Mouse (Mus musculus) lung, postnatal 36 days (tissue): Measurements from ENCODE around the gene Vmn1r188.
"Not testable (repeated sequence)": the region's sequence is repeated elsewhere in the genome, so short reads cannot be mapped to it uniquely, and the experiment has no call there.

ENCODE experiments used
- DNase-seq: peaks from one replicate; pipeline ENCODE4 v3.0.0; 2022; ENCODE audit warnings: mixed read lengths

Vmn1r188 gene

DNA sequence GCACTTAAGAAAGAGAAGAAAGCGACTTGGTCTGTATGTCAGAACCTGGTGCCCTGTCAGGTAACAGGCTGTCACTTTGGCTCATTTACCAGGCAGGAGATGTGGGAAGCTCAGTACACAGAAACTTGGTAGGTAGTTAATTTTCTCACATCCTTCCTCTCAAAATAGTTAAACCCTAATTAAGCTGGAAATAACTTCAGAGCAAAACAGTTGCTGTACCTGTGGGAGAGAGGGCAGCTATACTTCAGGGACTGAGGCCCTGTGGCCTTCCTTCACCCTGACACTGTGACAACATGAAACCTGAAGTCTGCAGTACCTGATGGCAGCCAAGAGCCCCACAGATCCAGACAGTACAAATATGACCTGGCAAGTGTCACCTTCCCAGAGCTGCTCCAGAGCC lies at the start of gene Vmn1r188:
Gene Vmn1r188, plus strand, starts transcription at position 301 of the 400 bp plus-strand sequence.
- DNase-seq: not testable (repeated sequence)

DNA sequence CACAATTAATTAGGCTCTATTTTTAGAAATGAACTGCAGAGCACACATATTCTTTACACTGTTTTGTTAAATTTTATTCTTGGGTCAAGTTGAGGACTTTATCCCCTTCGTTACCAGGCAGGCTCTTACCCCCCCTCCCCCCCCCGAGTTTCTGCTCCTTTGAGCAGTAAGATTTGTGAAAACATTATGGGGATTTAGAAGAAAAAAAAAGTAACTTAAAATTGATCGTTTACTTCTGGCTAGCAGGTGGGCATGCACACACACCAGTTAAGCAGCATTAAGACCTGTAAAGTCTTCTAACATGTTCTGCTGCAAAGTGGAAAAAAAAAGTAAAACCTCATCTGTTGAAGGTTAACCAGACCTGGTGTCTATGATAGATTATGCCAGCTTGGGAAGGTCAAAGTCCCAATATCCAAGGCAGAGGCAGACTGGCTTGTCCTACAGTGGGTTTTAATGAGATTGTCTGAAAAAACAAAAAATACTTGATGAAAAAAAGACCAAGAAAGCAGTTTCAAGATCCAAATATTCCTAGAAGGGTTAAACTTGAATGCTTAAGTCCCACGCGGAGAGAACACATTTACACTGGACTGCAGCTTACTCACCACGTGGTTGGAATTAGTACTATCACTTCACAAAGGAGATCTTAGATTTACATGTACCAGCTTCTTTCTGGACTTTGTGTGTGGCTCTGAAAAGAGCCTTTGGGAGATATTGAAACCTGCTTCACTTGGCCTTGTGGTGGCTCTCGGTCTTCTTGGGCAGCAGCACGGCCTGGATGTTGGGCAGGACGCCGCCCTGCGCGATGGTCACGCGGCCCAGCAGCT lies 49.6 kb upstream of the Vmn1r188 start:
- no peak for DNase-seq

DNA sequence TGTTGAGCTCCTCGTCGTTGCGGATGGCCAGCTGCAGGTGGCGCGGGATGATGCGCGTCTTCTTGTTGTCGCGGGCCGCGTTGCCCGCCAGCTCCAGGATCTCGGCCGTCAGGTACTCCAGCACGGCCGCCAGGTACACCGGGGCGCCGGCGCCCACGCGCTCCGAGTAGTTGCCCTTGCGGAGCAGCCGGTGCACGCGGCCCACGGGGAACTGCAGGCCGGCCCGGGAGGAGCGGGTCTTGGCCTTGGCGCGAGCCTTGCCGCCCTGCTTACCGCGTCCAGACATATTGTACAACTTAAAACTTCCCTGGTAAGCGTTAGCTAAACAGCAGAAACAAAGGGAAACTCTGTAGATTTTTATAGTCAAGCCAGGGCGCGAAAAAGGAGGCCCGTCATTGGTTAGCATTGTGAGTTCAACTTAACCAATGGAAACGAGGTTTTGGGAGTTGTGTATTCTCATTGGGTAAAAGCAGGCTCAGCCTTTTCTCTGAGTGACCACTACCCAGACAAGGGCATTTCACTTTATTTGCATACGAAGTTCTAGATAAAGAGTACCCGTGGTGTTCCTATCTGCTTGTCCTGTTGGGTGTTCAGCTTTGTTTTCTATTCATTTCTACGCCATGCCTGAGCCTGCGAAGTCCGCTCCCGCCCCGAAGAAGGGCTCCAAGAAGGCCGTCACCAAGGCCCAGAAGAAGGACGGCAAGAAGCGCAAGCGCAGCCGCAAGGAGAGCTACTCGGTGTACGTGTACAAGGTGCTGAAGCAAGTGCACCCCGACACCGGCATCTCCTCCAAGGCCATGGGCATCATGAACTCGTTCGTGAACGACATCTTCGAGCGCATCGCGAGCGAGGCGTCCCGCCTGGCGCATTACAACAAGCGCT lies 48.7 kb upstream of the Vmn1r188 start, which contains the start of the genes Hist1h2ah and Hist1h2bk:
Gene Hist1h2ah, minus strand, starts transcription at position 302 of the 882 bp plus-strand sequence.
Gene Hist1h2bk, plus strand, starts transcription at position 604 of the 882 bp plus-strand sequence.
- DNase-seq: peak; percentile 93

DNA sequence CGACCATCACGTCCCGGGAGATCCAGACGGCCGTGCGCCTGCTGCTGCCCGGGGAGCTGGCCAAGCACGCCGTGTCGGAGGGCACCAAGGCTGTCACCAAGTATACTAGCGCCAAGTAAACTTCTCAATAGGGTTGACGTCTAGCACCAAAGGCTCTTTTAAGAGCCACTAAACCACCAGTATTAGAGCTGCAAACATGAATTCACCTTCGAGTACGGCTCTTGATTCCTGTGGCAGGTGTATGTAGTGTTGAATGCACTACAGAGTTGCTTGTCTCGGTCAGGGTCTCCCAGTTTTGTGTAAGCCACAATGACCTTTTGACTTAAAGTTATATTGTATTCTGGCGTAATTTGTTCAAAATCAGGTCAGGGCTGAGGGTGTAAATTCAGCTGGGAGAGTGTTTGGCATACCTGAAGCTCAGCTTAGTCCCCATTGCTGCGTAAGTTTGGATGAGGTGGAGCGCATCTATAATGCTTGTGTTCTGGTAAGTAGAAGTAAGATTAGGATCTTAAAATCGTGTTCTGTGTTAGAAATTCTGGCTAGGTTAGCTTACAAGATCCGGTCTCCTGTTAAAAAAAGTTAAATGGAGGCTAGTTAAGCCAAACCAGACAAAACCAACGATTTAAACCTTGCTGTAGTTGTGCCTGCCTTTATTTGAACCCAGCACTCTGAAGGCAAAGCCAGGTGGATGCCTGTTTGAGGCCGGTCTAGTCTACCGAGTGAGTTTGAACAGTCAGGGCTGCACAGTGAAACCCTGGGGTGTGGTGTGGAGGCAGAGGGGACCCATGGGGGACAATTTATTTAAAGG lies 47.9 kb upstream of the Vmn1r188 start:
- no peak for DNase-seq

DNA sequence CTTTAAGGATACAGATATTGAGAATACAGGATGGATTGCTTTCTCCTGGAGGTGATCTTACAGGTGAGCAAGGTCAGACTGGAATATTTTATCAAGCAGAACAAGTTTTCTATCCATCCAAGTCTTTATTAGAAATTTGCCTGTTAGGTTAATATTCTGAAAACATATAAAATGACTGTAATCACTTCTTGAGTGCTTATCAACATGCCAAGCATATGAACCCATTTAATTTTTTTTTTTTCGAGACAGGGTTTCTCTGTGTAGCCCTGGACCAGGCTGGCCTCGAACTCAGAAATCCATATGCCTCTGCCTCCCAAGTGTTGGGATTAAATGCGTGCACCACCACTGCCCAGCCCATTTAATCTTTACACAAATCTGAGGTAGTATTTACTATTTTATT lies 47.3 kb upstream of the Vmn1r188 start:
- no peak for DNase-seq

DNA sequence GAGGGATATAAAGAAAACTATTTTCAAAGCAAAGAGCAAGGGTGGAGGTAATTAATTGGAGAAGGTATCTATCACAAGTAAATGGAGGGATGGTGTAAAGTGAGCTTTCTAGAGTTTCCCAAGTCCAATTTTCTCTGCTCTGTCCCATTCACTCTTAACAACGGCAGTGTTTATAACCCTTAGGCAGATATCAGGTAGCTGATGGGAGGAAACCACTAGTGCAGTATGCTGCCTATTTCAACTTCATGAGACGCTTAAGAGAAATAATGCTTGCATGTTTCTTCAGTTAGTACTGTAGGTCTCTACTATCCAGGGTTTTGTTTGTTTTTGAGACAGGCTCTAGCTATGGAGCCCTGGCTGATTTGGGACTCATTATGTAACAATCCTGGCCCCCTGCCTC lies 46.8 kb upstream of the Vmn1r188 start:
- no peak for DNase-seq

DNA sequence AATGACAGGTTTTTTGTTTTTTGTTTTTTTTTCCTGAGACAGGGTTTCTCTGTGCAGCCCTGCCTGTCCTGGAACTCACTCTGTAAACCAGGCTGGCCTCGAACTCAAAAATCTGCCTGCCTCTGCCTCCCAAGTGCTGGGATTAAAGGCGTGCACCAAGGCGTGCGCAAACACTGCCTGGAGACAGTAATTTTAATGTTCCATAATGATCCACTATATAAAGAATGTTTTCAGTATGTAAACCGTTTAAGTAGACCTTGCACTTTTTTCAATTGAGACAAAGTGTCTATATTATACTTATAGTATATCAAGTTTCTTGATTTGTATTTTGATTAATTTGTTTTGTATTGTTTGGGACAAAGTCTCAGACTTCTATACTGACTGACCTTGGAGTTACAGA lies 44.9 kb upstream of the Vmn1r188 start:
- no peak for DNase-seq

DNA sequence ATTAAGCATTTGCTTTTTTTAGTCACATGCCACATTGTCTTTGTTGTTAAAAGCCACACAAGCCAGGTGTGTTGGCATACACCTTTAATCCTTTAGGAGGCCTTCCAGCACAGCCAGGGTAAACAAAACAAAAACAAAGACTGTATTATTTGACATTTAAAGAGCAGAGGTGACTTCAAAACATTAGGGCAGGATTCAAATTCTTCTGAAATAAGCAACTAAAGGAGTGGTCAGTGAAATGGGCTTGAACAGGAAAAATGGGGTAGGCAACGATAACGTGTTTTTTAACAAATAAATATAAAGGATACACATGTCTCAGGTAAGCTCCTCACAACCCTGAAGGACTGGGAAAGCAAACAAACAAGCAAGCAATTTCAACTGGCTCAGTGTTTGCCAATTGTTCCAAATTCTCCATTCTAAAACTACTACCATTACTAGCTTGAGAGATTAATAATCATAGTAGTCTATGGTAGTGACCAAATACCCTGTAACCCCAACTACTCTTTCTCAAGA lies 44.2 kb upstream of the Vmn1r188 start:
- DNase-seq: no peak

DNA sequence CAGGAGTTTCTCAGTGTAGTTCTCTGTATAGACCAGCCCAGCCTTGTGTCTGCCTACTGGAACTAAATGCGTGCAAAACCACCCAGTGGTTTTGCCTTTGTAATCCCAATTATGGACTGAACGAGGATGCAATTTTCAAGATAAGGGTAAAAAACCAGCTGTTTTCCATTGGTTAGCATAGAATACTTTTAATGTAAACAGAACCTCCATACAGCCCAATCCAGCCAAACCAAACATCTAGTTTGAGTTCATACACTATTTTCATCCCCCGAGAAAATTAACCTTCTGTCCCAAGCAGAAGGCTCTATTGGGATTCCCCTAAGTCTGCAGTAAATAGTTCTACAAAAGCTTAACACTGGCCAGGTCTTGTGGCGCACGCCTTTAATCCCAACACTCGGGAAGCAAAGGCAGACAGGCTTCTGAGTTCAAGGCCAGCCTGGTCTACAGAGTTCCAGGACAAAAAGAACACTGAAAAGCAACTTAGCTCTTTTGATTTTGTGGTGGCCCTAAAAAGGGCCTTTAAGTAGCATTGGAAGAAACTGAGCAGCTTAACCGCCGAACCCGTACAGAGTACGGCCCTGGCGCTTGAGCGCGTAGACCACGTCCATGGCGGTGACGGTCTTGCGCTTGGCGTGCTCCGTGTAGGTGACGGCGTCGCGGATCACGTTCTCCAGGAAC lies 43.6 kb upstream of the Vmn1r188 start:
- DNase-seq: no peak

DNA sequence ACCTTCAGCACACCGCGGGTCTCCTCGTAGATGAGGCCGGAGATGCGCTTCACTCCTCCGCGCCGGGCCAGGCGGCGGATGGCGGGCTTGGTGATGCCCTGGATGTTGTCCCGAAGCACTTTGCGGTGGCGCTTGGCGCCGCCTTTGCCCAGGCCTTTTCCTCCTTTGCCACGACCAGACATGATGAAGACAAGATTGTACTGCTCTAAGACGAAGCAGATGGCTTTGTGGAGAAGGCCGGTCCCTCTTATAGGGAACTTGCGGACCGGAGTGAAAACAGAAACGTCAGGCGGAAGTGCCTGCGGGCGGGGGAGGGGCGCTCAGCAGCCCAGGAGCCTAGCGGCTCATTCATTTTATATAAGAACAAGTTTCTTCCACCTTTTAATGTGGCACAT lies 43.1 kb upstream of the Vmn1r188 start, which contains the start of gene Hist1h4i:
Gene Hist1h4i, minus strand, starts transcription at position 221 of the 395 bp plus-strand sequence.
- peak; percentile 97 for DNase-seq

DNA sequence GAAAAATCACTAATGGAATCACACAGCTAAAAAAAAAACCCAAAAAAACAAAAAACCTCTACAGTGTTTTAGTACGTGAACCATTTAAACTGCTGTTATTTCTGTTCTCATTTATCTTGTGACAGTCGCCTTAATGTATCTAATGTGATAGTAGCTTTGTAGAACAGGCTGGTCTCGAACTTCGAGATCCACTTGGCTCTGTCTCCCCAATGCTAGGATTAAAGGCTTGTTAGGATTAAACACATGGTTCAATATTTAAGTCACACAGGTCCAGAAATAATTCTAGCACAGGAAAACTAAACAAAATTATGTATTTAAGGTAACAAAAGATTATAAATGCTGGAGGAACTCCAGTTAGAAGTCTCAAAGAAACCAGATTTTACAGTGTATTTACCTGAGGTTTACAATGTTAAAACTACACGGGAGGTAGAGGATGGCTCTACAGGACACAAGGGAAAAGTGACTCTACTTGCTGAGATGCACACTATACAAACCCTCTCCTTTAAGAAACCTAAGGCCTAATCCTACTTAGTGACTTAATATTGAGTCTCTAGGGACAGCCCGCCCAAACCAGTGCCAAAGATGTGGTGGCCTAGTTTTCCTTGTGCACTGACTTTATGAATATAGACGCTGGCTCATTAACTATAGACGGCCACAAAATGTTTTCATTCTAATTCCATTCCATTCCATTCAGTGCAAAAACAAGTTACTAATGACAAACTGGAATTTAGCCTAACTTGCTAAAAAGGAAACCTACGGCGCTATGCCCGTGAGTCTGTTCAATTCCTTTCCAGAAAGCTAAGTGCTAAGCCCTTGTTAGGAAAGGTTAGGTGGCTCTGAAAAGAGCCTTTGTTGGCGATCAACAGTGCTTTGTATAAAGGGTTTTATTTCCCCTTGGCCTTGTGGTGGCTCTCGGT lies 42.3 kb upstream of the Vmn1r188 start:
- DNase-seq: no peak

DNA sequence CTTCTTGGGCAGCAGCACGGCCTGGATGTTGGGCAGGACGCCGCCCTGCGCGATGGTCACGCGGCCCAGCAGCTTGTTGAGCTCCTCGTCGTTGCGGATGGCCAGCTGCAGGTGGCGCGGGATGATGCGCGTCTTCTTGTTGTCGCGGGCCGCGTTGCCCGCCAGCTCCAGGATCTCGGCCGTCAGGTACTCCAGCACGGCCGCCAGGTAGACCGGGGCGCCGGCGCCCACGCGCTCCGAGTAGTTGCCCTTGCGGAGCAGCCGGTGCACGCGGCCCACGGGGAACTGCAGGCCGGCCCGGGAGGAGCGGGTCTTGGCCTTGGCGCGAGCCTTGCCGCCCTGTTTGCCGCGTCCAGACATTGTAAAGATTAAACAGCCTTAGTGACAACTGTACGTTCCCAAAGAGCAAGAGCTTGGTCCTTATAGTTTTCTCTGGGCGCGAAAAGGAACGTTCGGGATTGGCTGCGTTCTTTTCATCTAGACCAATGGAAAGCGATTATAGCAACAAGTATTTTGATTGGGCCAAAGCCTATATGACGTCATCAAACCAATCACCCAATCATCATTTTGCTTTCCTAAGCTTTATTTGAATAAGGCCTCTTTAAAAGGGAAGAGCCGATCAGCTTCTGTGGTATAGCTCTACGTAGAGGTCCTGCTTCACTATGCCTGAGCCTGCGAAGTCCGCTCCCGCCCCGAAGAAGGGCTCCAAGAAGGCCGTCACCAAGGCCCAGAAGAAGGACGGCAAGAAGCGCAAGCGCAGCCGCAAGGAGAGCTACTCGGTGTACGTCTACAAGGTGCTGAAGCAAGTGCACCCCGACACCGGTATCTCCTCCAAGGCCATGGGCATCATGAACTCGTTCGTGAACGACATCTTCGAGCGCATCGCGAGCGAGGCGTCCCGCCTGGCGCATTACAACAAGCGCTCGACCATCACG lies 41.4 kb upstream of the Vmn1r188 start, which contains the start of the genes Hist1h2ag and Hist1h2bj:
Gene Hist1h2ag, minus strand, starts transcription at position 377 of the 935 bp plus-strand sequence.
Gene Hist1h2bj, plus strand, starts transcription at position 647 of the 935 bp plus-strand sequence.
- peak; percentile 97 for DNase-seq

DNA sequence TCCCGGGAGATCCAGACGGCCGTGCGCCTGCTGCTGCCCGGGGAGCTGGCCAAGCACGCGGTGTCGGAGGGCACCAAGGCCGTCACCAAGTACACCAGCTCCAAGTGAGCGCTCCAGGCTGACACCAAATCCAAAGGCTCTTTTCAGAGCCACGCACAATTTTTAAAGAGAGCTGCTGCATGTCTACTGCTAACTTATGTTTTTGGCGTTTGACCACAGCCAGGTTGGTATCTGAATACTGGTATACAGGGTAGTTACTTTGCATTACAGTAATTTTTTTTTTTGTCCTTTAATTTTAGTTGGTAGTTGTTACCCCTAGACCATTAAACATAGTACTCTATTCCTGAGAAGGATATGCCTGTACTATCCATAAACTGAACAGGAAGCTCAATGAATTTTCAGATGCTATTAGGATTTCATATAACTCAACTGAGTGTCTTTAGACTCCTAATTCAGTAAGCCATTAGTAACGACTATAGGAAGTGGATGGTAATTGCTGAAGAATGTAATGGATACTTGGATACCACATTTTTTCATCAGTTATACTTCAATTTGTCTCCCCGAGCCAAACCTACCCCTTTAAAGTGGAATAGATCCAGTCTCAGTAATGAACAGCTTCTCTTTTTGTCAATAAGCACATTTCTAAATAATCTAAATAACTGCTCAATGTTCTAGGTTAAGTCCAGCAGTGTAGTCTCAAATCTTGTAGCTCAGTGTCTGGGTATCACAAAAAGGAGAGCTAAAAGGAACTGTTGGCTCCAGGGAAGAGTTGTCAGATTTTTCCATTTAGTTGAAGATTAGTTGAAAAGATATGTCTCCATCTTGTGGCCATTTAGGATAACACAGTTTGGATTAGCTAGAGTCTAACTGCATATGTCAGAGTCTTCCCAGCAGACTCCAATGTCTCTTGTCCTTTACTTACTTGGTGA lies 40.5 kb upstream of the Vmn1r188 start:
- DNase-seq: peak; percentile 71

DNA sequence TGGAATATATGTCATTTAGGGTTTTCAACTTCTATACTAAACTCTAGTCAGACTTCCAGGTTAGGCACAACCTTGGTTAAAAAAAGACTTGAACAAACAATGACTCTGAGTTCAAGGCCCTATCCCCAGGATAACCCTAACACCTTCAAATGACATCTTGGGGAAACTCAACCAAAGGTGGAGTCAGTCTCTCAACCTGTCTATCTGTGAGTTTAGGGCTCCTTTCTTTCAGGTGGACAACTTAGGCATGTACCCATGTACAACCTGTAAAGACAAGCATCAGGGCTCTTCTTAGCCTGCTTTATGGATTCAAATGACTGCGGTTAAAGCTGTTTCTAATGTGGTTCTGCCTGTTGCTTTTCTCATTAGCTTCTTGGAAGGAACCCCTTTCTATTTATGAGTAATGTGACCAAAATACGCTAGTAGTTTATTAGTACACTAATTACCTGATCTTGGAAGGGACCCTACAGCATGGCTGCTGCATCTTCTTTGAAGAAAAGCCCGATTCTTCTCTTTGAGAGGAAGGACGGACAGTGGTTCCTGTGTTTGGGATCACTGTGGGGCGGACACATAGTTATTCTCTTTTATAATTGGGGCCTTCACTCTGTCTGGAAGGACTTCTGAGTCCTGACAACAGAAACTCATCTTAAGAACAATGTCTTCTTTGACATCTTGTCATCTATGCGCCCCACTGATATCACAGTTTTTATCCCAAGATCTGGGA lies 39.6 kb upstream of the Vmn1r188 start:
- no peak for DNase-seq

DNA sequence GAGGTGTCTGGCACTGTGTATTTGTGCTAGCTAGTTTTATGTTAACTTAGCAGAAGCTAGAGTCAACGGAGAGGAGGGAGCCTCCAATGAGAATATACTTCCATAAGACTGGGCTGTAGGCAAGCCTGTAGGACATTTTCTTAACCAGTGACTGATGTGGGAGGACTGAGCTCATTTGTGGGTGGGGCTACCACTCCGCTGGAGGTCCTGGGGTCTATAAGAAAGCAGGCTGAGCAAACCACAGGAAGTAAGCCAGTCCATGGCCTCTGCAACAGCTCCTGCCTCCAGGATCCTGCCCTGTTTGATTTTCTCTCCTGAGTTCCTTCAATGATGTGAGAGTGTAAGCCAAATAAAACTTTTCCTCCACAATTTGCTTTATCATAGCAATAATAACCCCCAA lies 38.9 kb upstream of the Vmn1r188 start:
- no peak for DNase-seq

DNA sequence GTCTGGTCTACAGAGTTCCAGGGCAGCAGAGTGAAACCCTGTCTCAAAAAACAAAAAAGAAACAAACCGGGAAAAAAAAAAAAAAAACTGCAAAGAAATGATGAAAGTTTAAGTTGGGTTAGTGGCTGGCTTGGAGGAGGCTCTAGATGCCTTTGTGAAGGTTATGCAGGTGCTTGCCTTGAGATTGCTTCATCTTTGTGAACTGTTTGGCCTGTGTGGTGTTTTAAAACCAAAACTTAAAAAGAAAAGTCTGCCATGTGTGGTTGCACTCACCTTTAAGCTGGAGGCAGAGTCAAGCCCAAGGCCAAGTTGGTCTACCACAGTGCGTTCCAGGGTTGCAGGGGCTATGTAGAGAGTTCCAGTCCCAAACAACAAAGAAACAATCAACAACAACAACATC lies 35.2 kb upstream of the Vmn1r188 start:
- DNase-seq: no peak

DNA sequence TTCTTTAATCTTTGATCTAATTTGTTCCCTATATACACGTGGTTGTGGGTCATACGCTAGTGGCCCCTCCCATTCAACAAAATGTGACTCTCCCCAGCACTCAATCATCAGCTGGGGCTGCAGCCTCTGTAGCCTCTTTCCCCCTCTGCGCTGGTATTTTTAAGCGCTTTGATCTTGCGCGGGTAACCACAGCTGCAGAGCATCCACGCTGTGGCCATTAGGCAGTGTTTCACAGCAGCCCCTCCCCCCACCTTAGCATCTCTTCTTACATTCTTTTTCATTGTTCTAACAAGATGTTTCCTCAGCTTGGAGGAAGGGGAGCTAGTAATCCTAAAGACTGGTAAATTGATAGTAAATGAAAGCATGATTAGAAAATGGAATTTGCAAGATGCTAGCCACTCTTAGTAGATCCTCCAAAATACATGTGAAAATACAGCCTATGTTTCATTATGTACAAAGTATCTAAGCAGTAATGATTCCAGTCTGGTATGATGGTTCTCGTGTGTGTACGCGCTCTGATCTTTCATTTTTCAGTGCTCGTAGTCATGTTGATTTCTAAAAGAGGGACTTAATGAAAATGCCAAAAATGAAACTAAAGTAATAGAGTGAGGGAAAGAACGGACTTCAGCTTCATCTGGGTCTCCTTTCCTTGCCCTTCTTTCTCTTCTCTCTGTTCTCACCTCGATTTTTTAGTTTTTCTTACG lies 34.4 kb upstream of the Vmn1r188 start:
- peak; percentile 27 for DNase-seq
